Mouse (Mus musculus) layer of hippocampus, adult 2 months (tissue): ENCODE results near the gene Usp36. TPM values are rescaled to one million over a fixed set of nuclear protein-coding genes. Genes with fewer than 3 reads are reported as not detected.
A peak's percentile ranks its signal among the peaks of the same experiment; 100 is the strongest.
"Not testable (repeated sequence)": the region's sequence is repeated elsewhere in the genome, so short reads cannot be mapped to it uniquely, and the experiment has no call there.

ENCODE experiments used
- DNase-seq, 2 experiments: peaks; one replicate each; pipeline ENCODE4 v3.0.0; 2022; ENCODE audit warnings: low spot score in 2 of 2
- H3K27ac ChIP-seq: fragments of 200-600 bp; 2 replicates; pipeline ENCODE4 v1.8.1; 2022
- H3K4me3 ChIP-seq: fragments of 200-600 bp; 2 replicates; pipeline ENCODE4 v1.8.1; 2022; ENCODE audit warnings: mild to moderate bottlenecking
- CTCF ChIP-seq: fragments of 200-600 bp; conservative IDR thresholded peaks from 2 replicates; pipeline ENCODE4 v1.8.1; 2022; ENCODE audit warnings: antibody characterized with exemption, mild to moderate bottlenecking, moderate library complexity
- total RNA-seq, 2 experiments: library from RNA; stranded (reverse); gene quantifications; 2 replicates each; pipeline ENCODE4 v1.2.3; 2021

The Usp36 gene
- total RNA-seq, 2 experiments from 2014 or later = 26.5 to 28.5 TPM

DNA sequence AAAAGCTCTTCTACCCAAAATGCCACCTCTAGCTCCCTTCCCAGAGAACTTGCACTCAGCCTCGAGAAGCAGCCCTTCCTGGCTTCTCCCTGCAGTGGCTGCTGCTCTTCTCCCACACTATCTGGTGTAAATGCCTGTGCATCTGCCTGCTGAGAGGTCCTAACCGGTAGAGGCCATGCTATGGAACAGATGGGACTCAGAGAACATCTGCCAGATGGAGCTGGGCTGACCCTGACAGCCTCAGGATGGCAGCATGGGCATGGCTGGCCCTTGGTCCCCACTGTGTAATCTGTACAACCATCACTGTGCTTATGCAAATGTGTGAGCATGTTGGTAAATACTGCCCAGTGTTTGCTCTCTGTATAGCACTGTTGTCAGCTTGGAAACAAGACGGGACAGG, 32.6 kb upstream of the Usp36 start:
- no peak for TF ChIP-seq CTCF
- no peak overlapping the region for H3K4me3 ChIP-seq
- no peak for DNase-seq
- H3K27ac ChIP-seq = no peak overlapping the region

DNA sequence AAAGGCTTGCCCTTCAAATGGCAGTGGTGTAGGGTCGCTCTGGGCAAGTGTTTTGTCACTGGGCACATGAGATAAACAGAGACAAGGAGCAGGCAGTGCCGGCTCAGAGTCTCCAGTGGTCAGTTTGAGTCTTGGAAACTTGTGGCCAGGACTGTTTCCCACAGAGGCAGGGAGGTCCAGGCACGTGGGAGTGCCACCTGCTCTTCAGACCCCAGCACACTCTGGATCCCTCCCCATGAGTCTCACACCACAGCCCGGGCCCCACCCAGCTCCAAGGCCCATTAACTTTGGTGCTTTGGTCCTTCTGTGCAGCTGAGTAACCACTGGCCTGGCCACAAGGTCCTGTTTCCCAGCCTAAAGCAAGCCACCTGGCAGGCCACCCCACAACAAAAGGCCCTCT, 31.9 kb upstream of the Usp36 start:
- Histone ChIP-seq H3K27ac (no peak overlapping the region), H3K4me3 (no peak overlapping the region)
- DNase-seq = no peak
- no peak for TF ChIP-seq CTCF

DNA sequence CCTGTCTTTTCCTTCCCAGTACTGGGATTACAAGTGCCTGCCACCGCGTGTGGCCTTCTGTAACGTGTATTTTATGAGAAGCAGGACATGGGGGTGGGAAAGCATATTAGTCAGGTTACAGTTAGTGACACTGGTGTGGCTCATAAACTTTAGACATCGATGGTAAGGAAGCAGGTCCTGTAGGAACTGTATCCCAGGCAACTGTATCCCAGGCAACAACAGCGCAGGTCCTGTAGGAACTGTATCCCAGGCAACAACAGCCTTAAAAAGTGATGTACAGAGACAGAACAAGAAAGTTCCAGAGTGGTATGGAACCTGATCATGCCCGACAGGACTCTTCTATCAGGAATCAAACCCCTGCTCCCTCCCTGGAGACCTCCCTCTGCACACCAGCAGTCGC, 31.5 kb upstream of the Usp36 start:
- H3K27ac ChIP-seq = no peak overlapping the region
- TF ChIP-seq CTCF = no peak
- H3K4me3 ChIP-seq = no peak overlapping the region
- DNase-seq = peak in 1 of 2 experiments; percentile 50

DNA sequence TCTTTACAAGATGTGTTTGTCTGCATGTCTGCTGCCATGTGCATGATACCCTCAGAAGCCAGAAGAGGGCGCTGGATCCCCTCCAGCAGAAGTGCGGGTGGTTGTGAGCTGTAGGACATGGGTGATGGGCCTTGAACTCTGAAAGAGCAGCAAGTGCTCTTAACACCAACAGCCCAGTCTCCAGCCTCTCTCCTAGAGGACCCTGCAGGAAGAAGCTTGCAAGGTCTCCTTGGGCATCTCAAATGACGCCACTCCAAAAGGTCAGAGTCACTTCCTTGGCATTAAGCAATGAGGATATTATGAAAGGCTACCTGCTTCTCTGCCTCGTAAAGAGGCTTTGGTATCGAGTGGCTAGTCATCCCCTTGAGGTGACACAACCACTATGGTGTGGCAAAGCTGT, 28.6 kb upstream of the Usp36 start:
- DNase-seq = peak in 1 of 2 experiments; percentile 46
- Histone ChIP-seq H3K27ac (no peak overlapping the region), H3K4me3 (no peak overlapping the region)
- peak; percentile 79 for TF ChIP-seq CTCF

DNA sequence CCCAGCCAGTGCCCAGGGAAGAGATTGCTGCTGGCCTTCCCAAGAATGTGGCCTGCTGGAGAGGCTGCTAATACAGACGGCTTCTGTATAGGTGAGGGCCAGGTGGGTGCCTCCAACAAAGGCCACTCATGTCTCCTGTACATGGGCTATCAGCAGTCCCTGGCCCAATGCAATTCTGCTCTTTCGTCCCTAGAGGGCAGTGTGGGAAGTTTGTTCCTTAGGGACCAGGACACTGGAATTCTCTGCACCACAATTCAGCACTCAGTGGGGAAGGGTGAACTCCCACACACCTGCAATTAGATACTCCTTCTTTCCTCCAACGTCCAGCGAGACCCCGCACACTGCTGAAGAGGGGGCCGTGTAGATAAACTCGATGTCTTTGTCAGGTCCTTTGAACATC, 27.1 kb upstream of the Usp36 start:
- peak; percentile 57 to 79 for DNase-seq
- no peak overlapping the region for H3K27ac ChIP-seq
- no peak overlapping the region for H3K4me3 ChIP-seq
- TF ChIP-seq CTCF = peak; percentile 96

DNA sequence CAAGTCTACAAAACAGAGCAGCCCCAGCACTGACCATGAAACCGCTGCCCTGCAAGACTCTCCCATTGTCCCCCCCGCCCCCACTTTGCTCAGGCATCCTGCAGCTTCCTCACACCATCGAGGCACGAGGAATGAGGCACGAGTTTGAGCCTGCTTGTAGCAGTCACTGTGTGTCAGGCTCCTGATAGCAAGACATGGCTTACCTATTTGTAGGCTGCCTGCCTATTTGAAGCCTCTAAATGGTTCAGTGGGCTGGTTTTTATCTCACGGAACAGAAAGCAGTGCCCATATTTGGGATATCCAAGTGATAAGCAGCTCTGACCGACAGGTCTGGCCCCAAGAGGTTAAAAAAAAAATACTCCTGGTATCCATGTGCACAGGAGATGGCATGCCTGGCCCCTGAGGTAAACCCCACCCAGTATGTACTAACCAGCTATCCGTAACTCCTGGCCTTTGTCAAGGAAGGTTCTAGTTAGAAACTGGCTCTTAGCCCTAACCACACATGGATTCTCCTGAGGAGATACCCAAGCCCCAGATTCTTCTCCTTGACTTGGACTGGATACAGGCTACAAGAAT, 26.3 kb upstream of the Usp36 start:
- DNase-seq = no peak
- no peak overlapping the region for H3K4me3 ChIP-seq
- H3K27ac ChIP-seq = no peak overlapping the region
- no peak for TF ChIP-seq CTCF

DNA sequence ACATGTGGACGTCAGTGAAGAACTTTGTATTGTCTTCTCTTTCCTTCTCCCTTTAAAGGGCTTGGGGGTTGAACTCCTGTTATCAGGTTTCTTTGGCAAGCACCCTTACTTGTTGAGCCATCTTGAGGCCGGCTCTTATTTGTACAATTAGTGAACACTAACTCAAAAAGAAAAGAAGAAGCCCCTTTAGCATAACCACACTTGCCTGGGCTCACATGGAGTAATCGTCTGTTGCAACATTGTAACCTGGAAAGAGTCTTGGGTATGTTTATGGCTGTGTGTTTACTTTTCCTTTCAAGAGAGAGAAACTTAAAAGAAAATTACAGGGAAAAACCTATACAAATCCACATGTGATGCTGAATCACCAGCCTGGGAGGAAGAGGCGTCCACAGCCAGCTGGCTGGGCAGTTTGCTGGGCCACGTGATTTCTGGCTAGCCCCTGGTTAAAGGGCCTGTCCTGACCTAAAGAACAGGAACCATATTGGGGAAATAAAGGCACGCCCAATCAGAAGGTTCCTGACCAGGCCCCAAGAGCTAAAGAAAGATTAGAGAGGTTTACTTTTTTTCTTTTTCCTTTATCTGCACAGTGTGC, 22.2 kb upstream of the Usp36 start:
- no peak overlapping the region for H3K4me3 ChIP-seq
- TF ChIP-seq CTCF = no peak

DNA sequence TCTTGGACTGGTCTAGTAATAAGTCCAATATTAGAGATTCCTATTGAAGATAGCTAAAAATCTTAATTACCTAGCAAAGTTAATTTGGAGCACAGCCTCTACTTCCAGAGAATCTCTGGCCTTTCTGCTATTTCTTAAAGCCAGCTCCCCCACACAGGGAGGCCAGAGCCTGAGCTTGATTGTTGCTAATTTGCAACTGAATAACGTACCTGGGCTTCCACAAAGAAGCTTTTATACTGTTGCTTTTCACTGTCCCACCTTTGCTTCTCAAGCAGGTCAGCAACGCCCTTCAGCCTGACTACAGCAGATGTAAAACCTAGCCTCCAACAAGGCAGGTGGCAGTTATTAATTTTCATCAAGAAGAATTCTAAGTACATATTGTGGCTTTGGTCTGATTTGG, 17.9 kb upstream of the Usp36 start:
- DNase-seq, H3K4me3 ChIP-seq, H3K27ac ChIP-seq: not testable (repeated sequence)

More for the DNA sequence above, 22.2 kb upstream of the Usp36 start:
- no peak overlapping the region for H3K27ac ChIP-seq
- no peak for DNase-seq

DNA sequence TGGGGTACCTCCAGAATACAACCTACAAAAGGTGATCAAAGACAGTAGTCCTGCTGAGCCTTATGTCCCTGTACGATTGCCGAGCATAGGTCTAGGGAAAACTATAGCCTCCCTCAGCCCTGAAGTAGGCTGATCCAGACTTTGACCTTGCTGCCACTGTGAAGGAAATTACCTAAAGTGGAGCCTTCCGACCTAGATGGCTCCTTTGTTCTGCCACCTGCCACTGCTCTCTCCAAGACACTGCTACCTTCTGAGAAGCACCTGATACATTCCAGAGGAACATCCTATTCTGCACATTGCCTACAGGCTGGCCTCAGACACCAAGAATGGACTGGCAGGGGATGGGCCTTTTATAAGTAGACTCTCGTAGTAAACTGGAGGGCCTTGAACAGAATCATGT, 13.9 kb upstream of the Usp36 start:
- not testable (repeated sequence) for H3K27ac ChIP-seq, H3K4me3 ChIP-seq, DNase-seq

DNA sequence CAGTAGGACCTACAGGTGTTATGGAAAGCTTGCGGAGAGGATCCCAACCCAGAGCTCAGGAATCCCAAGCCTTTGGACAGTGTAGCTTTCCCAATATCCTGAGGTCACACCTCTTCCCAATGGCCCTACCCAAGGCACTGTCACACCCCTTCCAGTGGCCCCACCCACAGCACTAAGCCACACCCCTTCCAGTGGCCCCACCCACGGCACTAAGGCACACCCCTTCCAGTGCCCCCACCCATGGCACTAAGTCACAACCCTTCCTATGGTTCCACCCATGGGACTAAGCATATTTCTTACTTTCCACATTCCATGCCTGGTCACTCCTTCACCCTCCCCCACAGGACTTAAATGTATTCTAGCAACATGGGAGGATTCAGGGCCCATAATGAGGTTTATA, 8.8 kb upstream of the Usp36 start:
- TF ChIP-seq CTCF = no peak
- no peak for DNase-seq
- no peak overlapping the region for H3K27ac ChIP-seq
- H3K4me3 ChIP-seq = no peak overlapping the region

DNA sequence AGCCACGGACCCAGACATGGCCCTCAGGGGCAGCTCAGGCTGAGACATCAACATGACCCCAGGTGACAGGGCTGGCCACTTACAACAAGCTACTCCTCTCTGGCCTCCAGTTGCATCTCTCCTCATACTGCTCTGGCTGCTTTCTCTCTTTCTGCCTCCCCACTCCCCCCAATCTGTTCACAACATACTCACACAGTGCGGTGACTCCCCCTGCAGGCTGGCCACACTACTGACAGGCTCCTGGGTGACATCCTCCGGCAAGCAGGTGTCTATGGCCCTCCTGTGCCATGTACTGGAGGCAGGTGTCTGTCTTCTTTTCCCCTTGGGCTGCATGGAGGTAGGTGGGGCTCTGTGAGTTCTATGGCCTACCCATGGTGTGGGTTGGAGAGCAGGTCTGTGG, 7.9 kb upstream of the Usp36 start:
- TF ChIP-seq CTCF = peak; percentile 29; the same call in 1 of the 2 replicates
- DNase-seq = no peak
- Histone ChIP-seq H3K27ac (no peak overlapping the region), H3K4me3 (no peak overlapping the region)

DNA sequence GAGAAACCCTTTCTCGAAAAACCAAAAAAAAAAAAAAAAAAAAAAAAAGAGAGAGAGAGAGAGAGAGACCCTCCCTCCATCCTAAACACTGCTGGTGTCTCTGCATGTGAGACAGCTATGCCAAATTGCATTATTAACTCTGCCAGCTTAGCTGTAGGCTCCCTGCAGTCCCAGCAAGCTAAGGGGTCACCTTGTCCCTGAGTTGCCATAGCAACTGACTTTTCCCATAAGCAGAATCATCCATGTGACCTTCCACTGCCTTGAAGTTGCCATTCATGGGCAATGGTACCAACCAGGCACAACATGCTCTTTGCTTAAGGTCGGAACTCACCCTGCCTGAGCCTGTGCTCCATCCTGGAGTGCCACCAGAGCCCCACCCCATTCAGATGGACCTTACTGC, 5.0 kb upstream of the Usp36 start:
- no peak overlapping the region for H3K4me3 ChIP-seq
- no peak for DNase-seq
- H3K27ac ChIP-seq = no peak overlapping the region
- no peak for TF ChIP-seq CTCF

DNA sequence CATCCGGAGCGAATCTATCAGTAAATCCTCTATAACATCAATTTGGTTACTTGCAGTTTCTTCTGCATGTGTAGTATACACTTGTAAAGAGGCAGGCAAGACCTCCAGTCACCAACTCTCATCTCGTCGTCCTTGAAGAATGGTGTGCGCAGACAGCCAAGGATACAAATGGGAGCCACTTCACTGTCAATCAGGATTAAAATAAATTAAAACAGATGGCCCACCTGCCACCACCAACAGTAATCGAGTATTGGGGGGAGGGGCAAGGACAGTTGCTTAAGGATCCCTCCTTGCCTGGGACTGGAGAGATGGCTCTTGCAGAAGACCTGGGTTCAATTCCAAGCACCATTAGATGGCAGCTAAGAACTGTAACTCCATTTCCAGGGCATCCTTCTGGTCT, 2.6 kb upstream of the Usp36 start:
- Histone ChIP-seq H3K4me3 (no peak overlapping the region), H3K27ac (no peak overlapping the region)
- TF ChIP-seq CTCF = no peak
- no peak for DNase-seq

DNA sequence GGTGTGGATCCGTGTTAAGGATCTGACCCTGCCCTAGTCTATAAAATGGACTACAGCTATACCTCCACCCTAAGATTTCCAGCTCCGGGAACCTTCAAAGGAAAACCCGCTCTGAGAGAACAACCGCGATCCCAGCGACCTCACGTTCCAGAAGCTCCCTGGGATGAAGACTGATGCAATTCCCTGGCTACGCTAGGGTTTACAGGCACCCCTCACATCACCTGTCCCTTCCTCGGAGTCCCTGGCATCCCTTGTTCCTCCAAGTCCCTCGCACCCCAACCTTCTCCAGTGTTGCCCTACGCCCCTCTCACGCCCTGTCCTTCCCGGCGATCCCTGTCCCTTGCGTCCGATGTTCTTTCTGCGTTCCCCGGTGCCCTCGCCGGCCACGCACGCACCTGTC, 482 bp downstream of the Usp36 start:
- no peak for DNase-seq

More for the DNA sequence above, 482 bp downstream of the Usp36 start:
- TF ChIP-seq CTCF = no peak
- H3K27ac ChIP-seq = peak overlapping the region; percentile 97
- H3K4me3 ChIP-seq = peak overlapping the region; percentile 85
